Mouse (Mus musculus) lung, postnatal 0 days (tissue): ENCODE measurements around the gene Gm14214.

Experiments
- CTCF ChIP-seq: IDR thresholded peaks from 2 replicates; pipeline ENCODE4 v1.5.1; 2016; ENCODE audit warnings: antibody characterized with exemption, mild to moderate bottlenecking
- EP300 ChIP-seq: IDR thresholded peaks from 2 replicates; pipeline ENCODE4 v1.6.1; 2016; ENCODE audit warnings: antibody characterized with exemption, mild to moderate bottlenecking, control low read depth

DNA sequence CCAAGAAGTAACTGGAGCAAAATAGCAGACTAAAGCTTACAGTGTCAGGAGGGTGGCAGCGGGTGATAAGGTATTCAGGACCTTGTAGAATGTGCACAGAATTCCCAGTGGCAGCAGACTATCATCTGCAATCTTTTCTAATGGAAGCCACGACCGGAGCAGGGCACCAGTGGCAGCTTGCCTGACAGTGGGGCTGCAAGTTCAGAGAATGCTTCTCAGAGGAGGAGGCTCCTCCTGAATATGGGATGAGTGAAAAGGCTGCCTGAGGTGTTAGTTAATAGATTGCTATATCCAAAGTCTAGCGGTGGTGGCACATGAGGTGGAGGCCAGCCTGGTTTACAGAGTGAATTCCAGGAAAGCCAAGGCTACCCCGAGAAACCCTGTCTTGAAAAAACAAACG, 19.6 kb upstream of the Gm14214 start:
- TF ChIP-seq CTCF (no peak), EP300 (no peak)
